Mouse (Mus musculus): Measurements from ENCODE around the gene Anxa4.

DNA sequence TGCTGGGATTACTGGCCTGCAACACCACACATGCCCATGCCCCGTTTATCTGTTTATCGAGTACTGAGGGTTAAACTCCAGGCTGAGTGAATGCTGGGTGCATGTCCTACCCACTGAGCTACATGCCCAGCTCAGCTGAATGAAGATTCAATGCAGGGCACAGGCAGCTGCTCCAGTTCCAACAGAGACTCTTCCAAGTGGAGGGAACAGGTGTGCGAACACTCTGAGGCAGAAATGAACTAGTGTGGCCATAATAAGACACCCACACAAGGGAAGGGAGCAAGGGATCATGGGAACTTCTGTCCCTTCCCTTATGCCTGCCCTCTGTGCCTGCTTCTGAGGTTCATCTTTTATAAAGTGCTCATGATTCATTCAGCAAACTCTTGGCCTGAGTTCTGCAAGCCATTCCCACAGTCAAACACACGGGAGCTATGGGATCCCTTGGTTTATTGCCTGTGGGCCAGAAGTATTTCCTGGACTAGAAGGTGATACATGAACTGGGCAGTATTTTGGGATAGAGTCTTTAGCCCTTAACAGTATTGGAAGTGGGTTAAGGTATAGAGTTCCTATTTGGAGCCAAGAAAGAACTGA, 25.1 kb downstream of the Anxa4 start:
- no peak for TF ChIP-seq CTCF (IDR thresholded peaks at IDR 0.05)
- TF ChIP-seq EP300 (IDR thresholded peaks at IDR 0.05), result no peak
